Mouse (Mus musculus) embryonic facial prominence, embryonic 15.5 days (tissue): ENCODE results near the gene Ahnak. TPM values are rescaled to one million over a fixed set of nuclear protein-coding genes. Genes with fewer than 3 reads are reported as not detected.

Experiments used
- ATAC-seq: fragments of 200-750 bp; cut with Nextera tagmentation; 2 replicates; pipeline ENCODE4 v1.8.0; 2017; ENCODE audit warnings: low read depth, moderate TSS enrichment; ENCODE audit not compliant: insufficient number of reproducible peaks, low FRiP score, low TSS enrichment
- H3K27ac ChIP-seq: fragments of 300-500 bp; sonication (generic); replicated peaks from 2 replicates; pipeline ENCODE4 v1.5.1; 2015; ENCODE audit warnings: mild to moderate bottlenecking, inconsistent platforms
- H3K27me3 ChIP-seq: fragments of 300-500 bp; sonication (generic); 2 replicates; pipeline ENCODE4 v1.6.1; 2015; ENCODE audit warnings: inconsistent platforms
- H3K36me3 ChIP-seq: fragments of 300-500 bp; sonication (generic); 2 replicates; pipeline ENCODE4 v1.6.1; 2015; ENCODE audit warnings: mild to moderate bottlenecking, inconsistent platforms
- H3K4me1 ChIP-seq: fragments of 300-500 bp; sonication (generic); 2 replicates; pipeline ENCODE4 v1.6.1; 2015; ENCODE audit warnings: inconsistent platforms
- H3K4me2 ChIP-seq: fragments of 300-500 bp; sonication (generic); replicated peaks from 2 replicates; pipeline ENCODE4 v1.6.1; 2015; ENCODE audit warnings: mild to moderate bottlenecking, inconsistent platforms
- H3K4me3 ChIP-seq: fragments of 300-500 bp; sonication (generic); replicated peaks from 2 replicates; pipeline ENCODE4 v1.5.1; 2015; ENCODE audit warnings: mild to moderate bottlenecking, inconsistent platforms
- H3K9ac ChIP-seq: fragments of 300-500 bp; sonication (generic); 2 replicates; pipeline ENCODE4 v1.6.1; 2015; ENCODE audit warnings: inconsistent platforms
- H3K9me3 ChIP-seq: fragments of 300-500 bp; sonication (generic); replicated peaks from 2 replicates; pipeline ENCODE4 v1.6.1; 2016; ENCODE audit warnings: inconsistent platforms
- WGBS: fragments of 180-500 bp; shearing (Covaris S2); methylation state at CpG from one replicate; pipeline ENCODE4 v1.1.7; 2015; 5-methylcytosine and 5-hydroxymethylcytosine counted together
- polyA plus RNA-seq: library from polyadenylated mRNA; unstranded; fragments of >200 nt; fragmentation: Nextera tagmentation; extraction: Ambion mirVana; gene quantifications from 2 replicates; pipeline ENCODE4 v1.2.1, GENCODE M21; 2015

The Ahnak gene
- 71.9 and 92.4 TPM in 2 replicates for polyA plus RNA-seq

GRCm38 (mm10) chr19:8989066-8989566 is at the start of gene Ahnak:
TSS of gene Ahnak (plus strand) at chr19:8989284.
- peak within 1 kb of the TSS; percentile 73 for H3K9ac ChIP-seq
- ATAC-seq = peak; percentile 68
- no peaks in the 10 kb centered on the region for H3K36me3 ChIP-seq
- peak within 1 kb of the TSS; percentile 73 for H3K4me2 ChIP-seq
- peak within 1 kb of the TSS; percentile 97 for H3K27ac ChIP-seq
- H3K4me3 ChIP-seq = peak within 1 kb of the TSS; percentile 71
- WGBS = under 1% methylated on average over 42 of the region's 42 CpGs
- peaks cover 68% of the 10 kb centered on the region for H3K4me1 ChIP-seq
- no peaks in the 10 kb centered on the region for H3K27me3 ChIP-seq
- H3K9me3 ChIP-seq = no peaks in the 10 kb centered on the region

GRCm38 (mm10) chr19:8940526-8941133 is 48.5 kb upstream of the Ahnak start:
- Histone ChIP-seq H3K27ac (peak overlapping the region; percentile 99), H3K4me1 (peaks cover 39% of the 10 kb centered on the region)
- 69% methylated on average over 15 of the region's 15 CpGs for WGBS

GRCm38 (mm10) chr19:8941136-8941514 is 48.0 kb upstream of the Ahnak start:
- WGBS = 36% methylated on average over 10 of the region's 10 CpGs
- H3K9ac ChIP-seq = peak overlapping the region; percentile 21; the same call in 1 of the 2 replicates
- peaks cover 40% of the 10 kb centered on the region for H3K4me1 ChIP-seq
- peak overlapping the region; percentile 61 for H3K4me2 ChIP-seq
- no peaks in the 10 kb centered on the region for H3K9me3 ChIP-seq
- ATAC-seq = 0 out of 2 replicates have a peak, but pooled peaks have one; percentile 2
- H3K27ac ChIP-seq = peak overlapping the region; percentile 99
- H3K4me3 ChIP-seq = peak overlapping the region; percentile 68
- H3K36me3 ChIP-seq = peaks cover 50% of the 10 kb centered on the region
- no peaks in the 10 kb centered on the region for H3K27me3 ChIP-seq

More at GRCm38 (mm10) chr19:8940526-8941133, 48.5 kb upstream of the Ahnak start:
- peak overlapping the region; percentile 68; the same call in 1 of the 2 replicates for H3K4me3 ChIP-seq
- no peaks in the 10 kb centered on the region for H3K9me3 ChIP-seq
- ATAC-seq = no peak
- H3K27me3 ChIP-seq = no peaks in the 10 kb centered on the region
- peak overlapping the region; percentile 21; the same call in 1 of the 2 replicates for H3K9ac ChIP-seq
- peaks cover 49% of the 10 kb centered on the region for H3K36me3 ChIP-seq
- H3K4me2 ChIP-seq = peak overlapping the region; percentile 61; the same call in 1 of the 2 replicates

GRCm38 (mm10) chr19:8941515-8942217 is 47.4 kb upstream of the Ahnak start, which contains the start of gene Mta2:
TSS of gene Mta2 (plus strand) at chr19:8941875.
- no peaks in the 10 kb centered on the region for H3K27me3 ChIP-seq
- H3K4me3 ChIP-seq = peak within 1 kb of the TSS; percentile 68
- under 1% methylated on average over 64 of the region's 64 CpGs for WGBS
- peaks cover 49% of the 10 kb centered on the region for H3K36me3 ChIP-seq
- no peaks in the 10 kb centered on the region for H3K9me3 ChIP-seq
- H3K27ac ChIP-seq = peak within 1 kb of the TSS; percentile 99
- ATAC-seq = peak; percentile 92
- peak within 1 kb of the TSS; percentile 61 for H3K4me2 ChIP-seq
- peaks cover 40% of the 10 kb centered on the region for H3K4me1 ChIP-seq
- H3K9ac ChIP-seq = peak within 1 kb of the TSS; percentile 97

GRCm38 (mm10) chr19:8942276-8942964 is 46.7 kb upstream of the Ahnak start:
- peaks cover 40% of the 10 kb centered on the region for H3K4me1 ChIP-seq
- H3K36me3 ChIP-seq = peaks cover 48% of the 10 kb centered on the region
- peak; percentile 36 for ATAC-seq

GRCm38 (mm10) chr19:8943047-8943446 is 46.0 kb upstream of the Ahnak start:
- no peak for ATAC-seq
- Histone ChIP-seq H3K4me2 (peak overlapping the region; percentile 61), H3K9me3 (no peaks in the 10 kb centered on the region), H3K27ac (peak overlapping the region; percentile 99), H3K27me3 (no peaks in the 10 kb centered on the region), H3K9ac (peak overlapping the region; percentile 97), H3K4me3 (peak overlapping the region; percentile 68), H3K36me3 (peaks cover 51% of the 10 kb centered on the region), H3K4me1 (peaks cover 40% of the 10 kb centered on the region)
- 43% methylated on average over 2 of the region's 2 CpGs for WGBS

More at GRCm38 (mm10) chr19:8942276-8942964, 46.7 kb upstream of the Ahnak start:
- peak overlapping the region; percentile 61 for H3K4me2 ChIP-seq
- peak overlapping the region; percentile 99 for H3K27ac ChIP-seq
- H3K27me3 ChIP-seq = no peaks in the 10 kb centered on the region
- WGBS = under 1% methylated on average over 46 of the region's 46 CpGs
- no peaks in the 10 kb centered on the region for H3K9me3 ChIP-seq
- peak overlapping the region; percentile 68 for H3K4me3 ChIP-seq
- H3K9ac ChIP-seq = peak overlapping the region; percentile 97

- peak overlapping the region; percentile 99 for H3K27ac ChIP-seq
- H3K4me3 ChIP-seq = peak overlapping the region; percentile 68
- no peaks in the 10 kb centered on the region for H3K9me3 ChIP-seq
- ATAC-seq = no peak
- H3K4me1 ChIP-seq = peaks cover 40% of the 10 kb centered on the region
- peak overlapping the region; percentile 22 for H3K9ac ChIP-seq
- H3K4me2 ChIP-seq = peak overlapping the region; percentile 61
- H3K27me3 ChIP-seq = no peaks in the 10 kb centered on the region
- peaks cover 51% of the 10 kb centered on the region for H3K36me3 ChIP-seq
- WGBS = 43% methylated on average over 5 of the region's 5 CpGs
These were observed 45.0 kb upstream of the Ahnak start for GRCm38 (mm10) chr19:8944062-8944461.

GRCm38 (mm10) chr19:8944750-8945149 is 44.3 kb upstream of the Ahnak start:
- peak overlapping the region; percentile 68 for H3K4me3 ChIP-seq
- WGBS = 18% methylated on average over 5 of the region's 5 CpGs
- peak overlapping the region; percentile 61 for H3K4me2 ChIP-seq
- H3K27me3 ChIP-seq = no peaks in the 10 kb centered on the region
- no peak for ATAC-seq
- H3K4me1 ChIP-seq = peaks cover 40% of the 10 kb centered on the region
- peak overlapping the region; percentile 18; the same call in 1 of the 2 replicates for H3K9ac ChIP-seq
- H3K9me3 ChIP-seq = no peaks in the 10 kb centered on the region
- peak overlapping the region; percentile 99 for H3K27ac ChIP-seq
- peaks cover 47% of the 10 kb centered on the region for H3K36me3 ChIP-seq

- Histone ChIP-seq H3K9ac (no peak overlapping the region), H3K4me2 (peak overlapping the region; percentile 61), H3K4me3 (peak overlapping the region; percentile 68), H3K4me1 (peaks cover 40% of the 10 kb centered on the region), H3K27ac (peak overlapping the region; percentile 99), H3K27me3 (no peaks in the 10 kb centered on the region), H3K36me3 (peaks cover 50% of the 10 kb centered on the region), H3K9me3 (no peaks in the 10 kb centered on the region)
- no peak for ATAC-seq
- WGBS = 62% methylated on average over 6 of the region's 6 CpGs
These were observed 43.8 kb upstream of the Ahnak start for GRCm38 (mm10) chr19:8945251-8945650.

GRCm38 (mm10) chr19:8946929-8947328 is 42.2 kb upstream of the Ahnak start:
- H3K4me2 ChIP-seq = no peak overlapping the region
- no peak overlapping the region for H3K9ac ChIP-seq
- H3K9me3 ChIP-seq = no peaks in the 10 kb centered on the region
- WGBS = 77% methylated on average over 7 of the region's 7 CpGs
- peaks cover 66% of the 10 kb centered on the region for H3K36me3 ChIP-seq
- no peak for ATAC-seq
- H3K4me3 ChIP-seq = no peak overlapping the region
- peaks cover 34% of the 10 kb centered on the region for H3K4me1 ChIP-seq
- H3K27ac ChIP-seq = no peak overlapping the region
- H3K27me3 ChIP-seq = no peaks in the 10 kb centered on the region

- H3K27ac ChIP-seq = no peak overlapping the region
- WGBS = 83% methylated on average over 5 of the region's 5 CpGs
- no peak overlapping the region for H3K9ac ChIP-seq
- H3K4me3 ChIP-seq = no peak overlapping the region
- no peak for ATAC-seq
- peaks cover 36% of the 10 kb centered on the region for H3K4me1 ChIP-seq
- H3K4me2 ChIP-seq = no peak overlapping the region
- no peaks in the 10 kb centered on the region for H3K9me3 ChIP-seq
- H3K27me3 ChIP-seq = no peaks in the 10 kb centered on the region
- peaks cover 70% of the 10 kb centered on the region for H3K36me3 ChIP-seq
These were observed 38.9 kb upstream of the Ahnak start for GRCm38 (mm10) chr19:8950190-8950589.
